Mouse (Mus musculus): Measurements from ENCODE around the gene Igtp. TPM values are rescaled to one million over a fixed set of nuclear protein-coding genes. Genes with fewer than 3 reads are reported as not detected.

Igtp gene
- polyA plus RNA-seq, 1 experiment: 39.5 TPM

- Histone ChIP-seq H3K27ac (ENCODE audit: control insufficient read depth, insufficient read depth, low read depth, low read length, poor library complexity) (no peak overlapping the region), H3K4me1 (ENCODE audit: control insufficient read depth, insufficient read depth, low read length) (no peaks in the 10 kb centered on the region), H3K4me3 (replicated peaks; ENCODE audit: control insufficient read depth, low read depth, low read length) (no peak overlapping the region)
- WGBS: 37% methylated on average over 6 of the region's 6 CpGs
- peak; percentile 87 for TF ChIP-seq CTCF (IDR thresholded peaks at IDR 0.05; ENCODE audit: control insufficient read depth, insufficient read depth, low read length)
- no peak for TF ChIP-seq POLR2A (IDR thresholded peaks at IDR 0.05; ENCODE audit: borderline replicate concordance, control insufficient read depth, low read depth, low read length)
Measured at GRCm38 (mm10) chr11:58235152-58235551, 35.8 kb downstream of the Igtp start.

- Histone ChIP-seq H3K4me1 (ENCODE audit: control insufficient read depth, insufficient read depth, low read length) (no peaks in the 10 kb centered on the region), H3K27ac (ENCODE audit: control insufficient read depth, insufficient read depth, low read depth, low read length, poor library complexity) (no peak overlapping the region), H3K4me3 (replicated peaks; ENCODE audit: control insufficient read depth, low read depth, low read length) (peak overlapping the region; percentile 43)
- 8% methylated on average over 37 of the region's 37 CpGs for WGBS
- TF ChIP-seq CTCF (IDR thresholded peaks at IDR 0.05; ENCODE audit: control insufficient read depth, insufficient read depth, low read length): peak; percentile 34; the same call in 1 of the 2 replicates
- no peak for TF ChIP-seq POLR2A (IDR thresholded peaks at IDR 0.05; ENCODE audit: borderline replicate concordance, control insufficient read depth, low read depth, low read length)
Measured at GRCm38 (mm10) chr11:58238840-58239791, 39.8 kb downstream of the Igtp start.

- no peak for TF ChIP-seq CTCF (IDR thresholded peaks at IDR 0.05; ENCODE audit: control insufficient read depth, insufficient read depth, low read length)
- no peak for TF ChIP-seq POLR2A (IDR thresholded peaks at IDR 0.05; ENCODE audit: borderline replicate concordance, control insufficient read depth, low read depth, low read length)
- Histone ChIP-seq H3K27ac (ENCODE audit: control insufficient read depth, insufficient read depth, low read depth, low read length, poor library complexity) (no peak overlapping the region), H3K4me3 (replicated peaks; ENCODE audit: control insufficient read depth, low read depth, low read length) (no peak overlapping the region), H3K4me1 (ENCODE audit: control insufficient read depth, insufficient read depth, low read length) (no peaks in the 10 kb centered on the region; the same call in 1 of the 2 replicates)
- WGBS: 45% methylated on average over 4 of the region's 4 CpGs
Measured at GRCm38 (mm10) chr11:58247294-58247693, 47.9 kb downstream of the Igtp start.

- Histone ChIP-seq H3K4me3 (replicated peaks; ENCODE audit: control insufficient read depth, low read depth, low read length) (no peak overlapping the region), H3K4me1 (ENCODE audit: control insufficient read depth, insufficient read depth, low read length) (no peaks in the 10 kb centered on the region; the same call in 1 of the 2 replicates), H3K27ac (ENCODE audit: control insufficient read depth, insufficient read depth, low read depth, low read length, poor library complexity) (no peak overlapping the region)
- TF ChIP-seq POLR2A (IDR thresholded peaks at IDR 0.05; ENCODE audit: borderline replicate concordance, control insufficient read depth, low read depth, low read length): no peak
- TF ChIP-seq CTCF (IDR thresholded peaks at IDR 0.05; ENCODE audit: control insufficient read depth, insufficient read depth, low read length): no peak
- 80% methylated on average over 7 of the region's 7 CpGs for WGBS
Measured at GRCm38 (mm10) chr11:58249203-58249981, 50.0 kb downstream of the Igtp start.

GRCm38 (mm10) chr11:58250550-58250949, 51.2 kb downstream of the Igtp start:
- H3K27ac ChIP-seq (ENCODE audit: control insufficient read depth, insufficient read depth, low read depth, low read length, poor library complexity): no peak overlapping the region
- no peaks in the 10 kb centered on the region; the same call in 1 of the 2 replicates for H3K4me1 ChIP-seq (ENCODE audit: control insufficient read depth, insufficient read depth, low read length)
- 50% methylated on average over 5 of the region's 5 CpGs for WGBS
- TF ChIP-seq CTCF (IDR thresholded peaks at IDR 0.05; ENCODE audit: control insufficient read depth, insufficient read depth, low read length) (no peak), POLR2A (IDR thresholded peaks at IDR 0.05; ENCODE audit: borderline replicate concordance, control insufficient read depth, low read depth, low read length) (no peak)
- H3K4me3 ChIP-seq (replicated peaks; ENCODE audit: control insufficient read depth, low read depth, low read length): no peak overlapping the region

- Histone ChIP-seq H3K27ac (ENCODE audit: control insufficient read depth, insufficient read depth, low read depth, low read length, poor library complexity) (no peak overlapping the region), H3K4me3 (replicated peaks; ENCODE audit: control insufficient read depth, low read depth, low read length) (no peak overlapping the region), H3K4me1 (ENCODE audit: control insufficient read depth, insufficient read depth, low read length) (no peaks in the 10 kb centered on the region; the same call in 1 of the 2 replicates)
- TF ChIP-seq CTCF (IDR thresholded peaks at IDR 0.05; ENCODE audit: control insufficient read depth, insufficient read depth, low read length) (no peak), POLR2A (IDR thresholded peaks at IDR 0.05; ENCODE audit: borderline replicate concordance, control insufficient read depth, low read depth, low read length) (no peak)
- 74% methylated on average over 3 of the region's 3 CpGs for WGBS
Measured at GRCm38 (mm10) chr11:58254411-58254810, 55.1 kb downstream of the Igtp start.

Other genes starting within 250 kb of the Igtp start
- 17.0 and 28.2 TPM in 2 replicates for gene Larp1, start 190.5 kb upstream of the Igtp start, polyA plus RNA-seq (2011; ENCODE audit: insufficient read depth, insufficient read length, low replicate concordance, missing spikeins)
- not detected in 2 replicates for gene Gm12248, start 106.4 kb upstream of the Igtp start, polyA plus RNA-seq (2011; ENCODE audit: insufficient read depth, insufficient read length, low replicate concordance, missing spikeins)
- gene Cnot8, start 95.4 kb upstream of the Igtp start, polyA plus RNA-seq (2011; ENCODE audit: insufficient read depth, insufficient read length, low replicate concordance, missing spikeins): 23.3 and 34.5 TPM in 2 replicates
- 4.7 and 9.0 TPM in 2 replicates for gene Gemin5, start 31.0 kb upstream of the Igtp start, polyA plus RNA-seq (2011; ENCODE audit: insufficient read depth, insufficient read length, low replicate concordance, missing spikeins)
- gene Mrpl22, start 27.9 kb upstream of the Igtp start, polyA plus RNA-seq (2011; ENCODE audit: insufficient read depth, insufficient read length, low replicate concordance, missing spikeins): 22.8 and 28.3 TPM in 2 replicates
- gene Irgm2, start 62 bp downstream of the Igtp start, polyA plus RNA-seq (2011; ENCODE audit: insufficient read depth, insufficient read length, low replicate concordance, missing spikeins): 5.2 and 7.0 TPM in 2 replicates
- gene 4930438A08Rik, start 75.2 kb downstream of the Igtp start, polyA plus RNA-seq (2011; ENCODE audit: insufficient read depth, insufficient read length, low replicate concordance, missing spikeins): 5.9 and 21.1 TPM in 2 replicates
- gene Zfp692, start 107.5 kb downstream of the Igtp start, polyA plus RNA-seq (2011; ENCODE audit: insufficient read depth, insufficient read length, low replicate concordance, missing spikeins): 17.8 and 53.9 TPM in 2 replicates
- 20.1 and 39.4 TPM in 2 replicates for gene Zfp672, start 130.8 kb downstream of the Igtp start, polyA plus RNA-seq (2011; ENCODE audit: insufficient read depth, insufficient read length, low replicate concordance, missing spikeins)
- gene Sh3bp5l, start 131.2 kb downstream of the Igtp start, polyA plus RNA-seq (2011; ENCODE audit: insufficient read depth, insufficient read length, low replicate concordance, missing spikeins): 12.6 and 17.7 TPM in 2 replicates
- gene Lypd8, start 179.5 kb downstream of the Igtp start, polyA plus RNA-seq (2011; ENCODE audit: insufficient read depth, insufficient read length, low replicate concordance, missing spikeins): not detected in 2 replicates
- gene 1810065E05Rik, start 221.6 kb downstream of the Igtp start, polyA plus RNA-seq (2011; ENCODE audit: insufficient read depth, insufficient read length, low replicate concordance, missing spikeins): not detected in 2 replicates
- not detected in 2 replicates for gene Gm12253, start 233.0 kb downstream of the Igtp start, polyA plus RNA-seq (2011; ENCODE audit: insufficient read depth, insufficient read length, low replicate concordance, missing spikeins)